Mouse (Mus musculus) midbrain, embryonic 11.5 days (tissue): ENCODE data around the gene Mphosph9. TPM values are rescaled to one million over a fixed set of nuclear protein-coding genes. Genes with fewer than 3 reads are reported as not detected.

Experiments used
- ATAC-seq: fragments of 200-750 bp; cut with Nextera tagmentation; 2 replicates; pipeline ENCODE4 v1.8.0; 2017; ENCODE audit warnings: moderate TSS enrichment, moderate library complexity; ENCODE audit not compliant: low FRiP score
- DNase-seq: peaks from one replicate; pipeline ENCODE4 v3.0.0; 2015; ENCODE audit warnings: low spot score; ENCODE audit errors: missing footprints
- H3K27ac ChIP-seq: fragments of 300-500 bp; sonication (generic); 2 replicates; pipeline ENCODE4 v1.5.1; 2014; ENCODE audit warnings: low read depth, low read length
- H3K27me3 ChIP-seq: fragments of 300-500 bp; sonication (generic); 2 replicates; pipeline ENCODE4 v1.6.1; 2014; ENCODE audit warnings: mild to moderate bottlenecking, low read length, moderate library complexity, mixed read lengths; ENCODE audit not compliant: control insufficient read depth, insufficient read depth
- H3K36me3 ChIP-seq: fragments of 300-500 bp; sonication (generic); 2 replicates; pipeline ENCODE4 v1.6.1; 2014; ENCODE audit warnings: mild to moderate bottlenecking, low read length, moderate library complexity, mixed read lengths; ENCODE audit not compliant: control insufficient read depth, insufficient read depth
- H3K4me1 ChIP-seq: fragments of 300-500 bp; sonication (generic); 2 replicates; pipeline ENCODE4 v1.6.1; 2014; ENCODE audit warnings: low read length; ENCODE audit not compliant: control insufficient read depth, insufficient read depth
- H3K4me2 ChIP-seq: fragments of 300-500 bp; sonication (generic); 2 replicates; pipeline ENCODE4 v1.6.1; 2014; ENCODE audit warnings: mild to moderate bottlenecking, moderate library complexity
- H3K4me3 ChIP-seq: fragments of 300-500 bp; sonication (generic); 2 replicates; pipeline ENCODE4 v1.5.1; 2014; ENCODE audit warnings: low read depth, low read length
- H3K9ac ChIP-seq: fragments of 300-500 bp; sonication (generic); 2 replicates; pipeline ENCODE4 v1.6.1; 2014; ENCODE audit warnings: low read length
- H3K9me3 ChIP-seq: fragments of 300-500 bp; sonication (generic); 2 replicates; pipeline ENCODE4 v1.6.1; 2016; ENCODE audit warnings: low read length; ENCODE audit not compliant: control insufficient read depth
- WGBS: fragments of 180-500 bp; shearing (Covaris S2); extraction: QIAGEN DNeasy Blood & Tissue Kit; methylation state at CpG from one replicate; pipeline ENCODE4 v1.1.7; 2014; 5-methylcytosine and 5-hydroxymethylcytosine counted together
- polyA plus RNA-seq: library from polyadenylated mRNA; unstranded; fragments of >200 nt; fragmentation: Nextera tagmentation; extraction: Ambion mirVana; gene quantifications from 2 replicates; pipeline ENCODE4 v1.2.1, GENCODE M21; 2014

Mphosph9 gene
- polyA plus RNA-seq, 1 experiment from 2014 or later = 12.3 TPM

GRCm38 (mm10) chr5:124296475-124296874, 31.3 kb downstream of the Mphosph9 start:
- Histone ChIP-seq H3K9ac (no peak overlapping the region), H3K9me3 (no peaks in the 10 kb centered on the region), H3K27me3 (no peaks in the 10 kb centered on the region), H3K4me3 (no peak overlapping the region), H3K27ac (no peak overlapping the region), H3K4me2 (no peak overlapping the region), H3K36me3 (peaks cover 25% of the 10 kb centered on the region), H3K4me1 (no peaks in the 10 kb centered on the region)
- DNase-seq = no peak
- 98% methylated on average over 4 of the region's 4 CpGs for WGBS
- no peak for ATAC-seq

DNA sequence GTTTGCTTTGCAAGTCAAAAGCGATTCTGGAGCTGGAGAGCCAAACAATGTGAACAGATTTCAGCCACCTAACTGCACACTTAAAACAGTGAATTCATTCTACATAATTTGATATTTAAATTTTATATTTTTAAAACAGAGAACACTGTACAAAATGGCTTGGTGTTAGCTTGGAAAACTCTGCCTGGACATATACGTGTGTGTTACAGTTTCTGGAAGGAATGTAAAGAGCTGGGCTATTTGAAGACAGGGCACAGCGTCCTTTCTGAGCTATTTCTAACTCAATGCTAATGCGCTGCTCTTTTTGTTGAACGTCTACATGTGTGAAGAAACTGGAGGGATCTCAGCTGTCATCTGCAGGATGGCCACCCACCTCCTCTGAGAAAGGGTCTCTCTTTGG, 33.8 kb downstream of the Mphosph9 start:
- Histone ChIP-seq H3K4me2 (no peak overlapping the region), H3K9ac (no peak overlapping the region), H3K27me3 (no peaks in the 10 kb centered on the region), H3K4me1 (no peaks in the 10 kb centered on the region), H3K36me3 (peaks cover 28% of the 10 kb centered on the region), H3K27ac (no peak overlapping the region), H3K4me3 (no peak overlapping the region), H3K9me3 (no peaks in the 10 kb centered on the region)
- WGBS = 95% methylated on average over 5 of the region's 5 CpGs
- DNase-seq (no peak), ATAC-seq (no peak)

- WGBS = 90% methylated on average over 4 of the region's 4 CpGs
- ATAC-seq = no peak
- Histone ChIP-seq H3K4me1 (no peaks in the 10 kb centered on the region), H3K4me3 (no peak overlapping the region), H3K27me3 (no peaks in the 10 kb centered on the region), H3K4me2 (no peak overlapping the region), H3K9ac (no peak overlapping the region), H3K27ac (no peak overlapping the region), H3K9me3 (no peaks in the 10 kb centered on the region; the same call in 1 of the 2 replicates), H3K36me3 (peaks cover 25% of the 10 kb centered on the region)
- DNase-seq = no peak
Observed at GRCm38 (mm10) chr5:124290216-124290615, 37.6 kb downstream of the Mphosph9 start.

DNA sequence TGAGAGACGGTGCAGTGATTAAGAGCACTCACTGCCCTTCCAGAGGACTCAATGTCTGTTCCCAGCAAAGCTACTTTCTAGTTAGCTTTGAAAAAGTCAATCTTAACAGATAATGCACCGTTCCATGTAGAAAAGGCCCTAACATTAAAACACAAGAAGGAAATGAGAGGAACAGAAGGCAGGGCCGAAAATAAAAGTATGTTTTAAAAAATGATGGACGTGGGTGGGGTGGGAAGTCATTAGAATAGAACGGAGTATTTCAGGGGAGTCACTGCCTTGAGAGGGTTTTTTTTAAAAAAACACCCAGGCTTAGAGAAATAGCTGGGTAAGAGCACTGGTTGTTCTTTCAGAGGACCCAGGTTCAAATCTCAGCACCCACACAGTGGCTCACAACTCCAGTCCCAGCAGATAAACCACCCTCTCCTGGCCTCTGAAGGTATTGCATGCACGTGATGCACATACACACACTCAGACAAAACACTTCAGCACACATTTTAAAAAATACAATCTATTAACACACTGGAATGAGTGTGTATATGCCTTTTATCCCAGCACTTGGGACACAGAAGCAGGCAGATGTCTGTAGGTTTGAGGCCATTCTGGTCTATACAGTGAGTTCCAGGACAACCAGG, 40.0 kb downstream of the Mphosph9 start:
- Histone ChIP-seq H3K27me3 (no peaks in the 10 kb centered on the region), H3K27ac (no peak overlapping the region), H3K4me3 (no peak overlapping the region), H3K9me3 (no peaks in the 10 kb centered on the region; the same call in 1 of the 2 replicates), H3K9ac (no peak overlapping the region), H3K4me1 (no peaks in the 10 kb centered on the region), H3K36me3 (peaks cover 23% of the 10 kb centered on the region), H3K4me2 (no peak overlapping the region)
- DNase-seq (no peak), ATAC-seq (no peak)
- WGBS = 98% methylated on average over 6 of the region's 6 CpGs

DNA sequence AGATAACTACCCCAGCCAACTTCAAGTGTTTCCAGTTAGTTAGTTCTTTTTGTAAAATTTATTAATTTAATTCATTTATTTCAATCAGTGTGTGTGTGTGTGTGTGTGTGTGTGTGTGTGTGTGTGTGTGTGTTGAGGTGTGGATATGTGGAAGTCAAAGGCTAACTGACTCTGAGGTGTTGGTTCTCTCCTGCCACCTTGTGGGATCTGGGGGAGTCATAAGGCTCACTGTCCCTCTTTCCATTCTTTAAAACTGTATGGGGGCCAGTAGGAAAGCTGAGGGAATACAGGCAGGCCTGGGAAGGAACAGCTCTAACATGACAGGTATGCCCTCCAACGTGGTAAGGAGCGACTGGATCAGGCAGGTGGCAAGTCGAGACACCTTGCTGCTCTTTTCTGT, 43.4 kb downstream of the Mphosph9 start:
- Histone ChIP-seq H3K4me2 (no peak overlapping the region), H3K4me1 (no peaks in the 10 kb centered on the region), H3K9ac (no peak overlapping the region), H3K9me3 (no peaks in the 10 kb centered on the region; the same call in 1 of the 2 replicates), H3K36me3 (peaks cover 13% of the 10 kb centered on the region), H3K27me3 (no peaks in the 10 kb centered on the region), H3K4me3 (no peak overlapping the region), H3K27ac (no peak overlapping the region)
- WGBS = 62% methylated on average over 3 of the region's 3 CpGs
- no peak for DNase-seq
- no peak for ATAC-seq

GRCm38 (mm10) chr5:124282854-124283253, 44.9 kb downstream of the Mphosph9 start:
- no peaks in the 10 kb centered on the region; the same call in 1 of the 2 replicates for H3K9me3 ChIP-seq
- H3K4me1 ChIP-seq = no peaks in the 10 kb centered on the region
- peaks cover 7% of the 10 kb centered on the region for H3K36me3 ChIP-seq
- H3K9ac ChIP-seq = no peak overlapping the region
- no peak overlapping the region for H3K4me2 ChIP-seq
- no peak for DNase-seq
- H3K27me3 ChIP-seq = no peaks in the 10 kb centered on the region
- H3K4me3 ChIP-seq = no peak overlapping the region
- no peak for ATAC-seq
- 85% methylated on average over 2 of the region's 2 CpGs for WGBS
- H3K27ac ChIP-seq = no peak overlapping the region

DNA sequence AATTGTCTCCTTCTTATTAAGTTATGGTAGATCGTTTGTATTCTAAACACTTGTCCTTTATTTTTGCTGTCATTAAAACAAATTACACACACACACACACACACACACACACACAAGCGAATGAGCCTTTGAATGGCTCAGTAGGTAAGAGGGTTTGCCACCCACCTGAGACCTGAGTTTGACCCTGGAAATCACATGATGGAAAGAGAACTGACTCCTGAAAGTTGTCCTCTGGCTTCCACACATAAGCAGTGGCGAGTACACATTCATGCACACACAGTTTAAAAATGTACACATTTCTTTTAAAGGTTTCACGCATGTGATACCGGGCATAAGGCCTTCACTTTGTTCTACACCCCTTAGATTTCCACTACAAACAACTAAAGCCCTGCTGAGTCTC, 57.5 kb downstream of the Mphosph9 start:
- 96% methylated on average over 5 of the region's 5 CpGs for WGBS
- DNase-seq = peak; percentile 72
- H3K27me3 ChIP-seq = no peaks in the 10 kb centered on the region
- H3K9me3 ChIP-seq = no peaks in the 10 kb centered on the region
- no peak for ATAC-seq
- H3K27ac ChIP-seq = no peak overlapping the region
- H3K36me3 ChIP-seq = peaks cover 2% of the 10 kb centered on the region; the same call in 1 of the 2 replicates
- H3K9ac ChIP-seq = no peak overlapping the region
- no peak overlapping the region for H3K4me3 ChIP-seq
- H3K4me1 ChIP-seq = peaks cover 8% of the 10 kb centered on the region
- H3K4me2 ChIP-seq = no peak overlapping the region

DNA sequence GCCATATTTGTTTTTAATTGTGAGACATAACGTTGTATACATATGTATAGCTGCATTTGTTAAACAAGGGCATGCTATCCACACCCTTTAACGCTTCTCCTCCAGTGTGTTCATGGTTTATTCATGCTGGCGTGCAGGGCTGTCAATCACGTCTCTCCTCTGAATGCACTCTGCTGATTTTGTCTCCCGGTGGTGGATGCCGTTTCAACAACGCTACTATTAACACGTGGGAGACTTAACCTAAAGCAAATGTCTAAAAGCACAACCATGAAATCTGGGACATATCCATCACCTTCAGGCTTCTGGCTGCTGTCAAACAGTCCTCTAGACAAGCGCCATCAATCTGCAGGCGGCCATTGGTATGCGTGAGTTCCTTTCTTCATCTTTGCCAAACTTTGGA, 58.1 kb downstream of the Mphosph9 start:
- H3K9ac ChIP-seq = no peak overlapping the region
- H3K36me3 ChIP-seq = no peaks in the 10 kb centered on the region; the same call in 1 of the 2 replicates
- no peaks in the 10 kb centered on the region for H3K27me3 ChIP-seq
- ATAC-seq = 0 out of 2 replicates have a peak, but pooled peaks have one; percentile 27
- 61% methylated on average over 11 of the region's 11 CpGs for WGBS
- DNase-seq = peak; percentile 81
- H3K27ac ChIP-seq = no peak overlapping the region
- no peak overlapping the region for H3K4me3 ChIP-seq
- peaks cover 8% of the 10 kb centered on the region for H3K4me1 ChIP-seq
- no peaks in the 10 kb centered on the region for H3K9me3 ChIP-seq
- no peak overlapping the region for H3K4me2 ChIP-seq

GRCm38 (mm10) chr5:124267652-124268051, 60.1 kb downstream of the Mphosph9 start:
- 89% methylated on average over 6 of the region's 6 CpGs for WGBS
- Histone ChIP-seq H3K27me3 (no peaks in the 10 kb centered on the region), H3K9me3 (no peaks in the 10 kb centered on the region), H3K4me1 (peaks cover 8% of the 10 kb centered on the region), H3K9ac (no peak overlapping the region), H3K36me3 (no peaks in the 10 kb centered on the region; the same call in 1 of the 2 replicates), H3K27ac (no peak overlapping the region), H3K4me2 (no peak overlapping the region), H3K4me3 (no peak overlapping the region)
- ATAC-seq = no peak
- no peak for DNase-seq
